Mouse (Mus musculus): ENCODE measurements around the gene Pitx2. TPM values are rescaled to one million over a fixed set of nuclear protein-coding genes. Genes with fewer than 3 reads are reported as not detected.
A peak's percentile ranks its signal among the peaks of the same experiment; 100 is the strongest.

Gene Pitx2
- polyA plus RNA-seq, 2 experiments = 11.9 to 13.3 TPM

GRCm38 (mm10) chr3:129238010-129238409, 38.3 kb downstream of the Pitx2 start:
- Histone ChIP-seq H3K9ac (ENCODE audit: low read depth, low read length, severe bottlenecking) (no peak overlapping the region), H3K27me3 (ENCODE audit: control insufficient read depth, insufficient read depth, low read length) (no peaks in the 10 kb centered on the region), H3K9me3 (ENCODE audit: control insufficient read depth, low read length) (no peaks in the 10 kb centered on the region), H3K4me1 (ENCODE audit: control insufficient read depth, insufficient read depth, low read length) (no peaks in the 10 kb centered on the region), H3K4me2 (replicated peaks; ENCODE audit: low read depth, low read length, severe bottlenecking) (no peak overlapping the region), H3K36me3 (ENCODE audit: control insufficient read depth, insufficient read depth, low read length) (no peaks in the 10 kb centered on the region), H3K27ac (replicated peaks; ENCODE audit: low read depth, low read length) (no peak overlapping the region), H3K4me3 (replicated peaks; ENCODE audit: low read length) (no peak overlapping the region)
- no peak for TF ChIP-seq POLR2A (IDR thresholded peaks at IDR 0.05; ENCODE audit: borderline replicate concordance, extremely low read depth, insufficient read depth, insufficient read length)
- ATAC-seq (ENCODE audit: low FRiP score, low read depth) (no peak), DNase-seq (ENCODE audit: low spot score) (no peak)
- 76% methylated on average over 1 of the region's 1 CpGs for WGBS

GRCm38 (mm10) chr3:129238664-129239258, 39.1 kb downstream of the Pitx2 start:
- Histone ChIP-seq H3K27me3 (ENCODE audit: control insufficient read depth, insufficient read depth, low read length) (no peaks in the 10 kb centered on the region), H3K36me3 (ENCODE audit: control insufficient read depth, insufficient read depth, low read length) (no peaks in the 10 kb centered on the region), H3K4me3 (replicated peaks; ENCODE audit: low read length) (no peak overlapping the region), H3K4me1 (ENCODE audit: control insufficient read depth, insufficient read depth, low read length) (no peaks in the 10 kb centered on the region), H3K9me3 (ENCODE audit: control insufficient read depth, low read length) (no peaks in the 10 kb centered on the region), H3K4me2 (replicated peaks; ENCODE audit: low read depth, low read length, severe bottlenecking) (no peak overlapping the region), H3K27ac (replicated peaks; ENCODE audit: low read depth, low read length) (no peak overlapping the region), H3K9ac (ENCODE audit: low read depth, low read length, severe bottlenecking) (no peak overlapping the region)
- 41% methylated on average over 13 of the region's 13 CpGs for WGBS
- ATAC-seq (ENCODE audit: low FRiP score, low read depth) (no peak), DNase-seq (ENCODE audit: low spot score) (no peak)
- TF ChIP-seq POLR2A (IDR thresholded peaks at IDR 0.05; ENCODE audit: borderline replicate concordance, extremely low read depth, insufficient read depth, insufficient read length) = no peak

- Histone ChIP-seq H3K9ac (ENCODE audit: low read depth, low read length, severe bottlenecking) (no peak overlapping the region), H3K27me3 (ENCODE audit: control insufficient read depth, insufficient read depth, low read length) (no peaks in the 10 kb centered on the region), H3K27ac (replicated peaks; ENCODE audit: low read depth, low read length) (no peak overlapping the region), H3K4me2 (replicated peaks; ENCODE audit: low read depth, low read length, severe bottlenecking) (no peak overlapping the region), H3K4me1 (ENCODE audit: control insufficient read depth, insufficient read depth, low read length) (no peaks in the 10 kb centered on the region), H3K9me3 (ENCODE audit: control insufficient read depth, low read length) (no peaks in the 10 kb centered on the region), H3K4me3 (replicated peaks; ENCODE audit: low read length) (no peak overlapping the region), H3K36me3 (ENCODE audit: control insufficient read depth, insufficient read depth, low read length) (no peaks in the 10 kb centered on the region)
- no peak for ATAC-seq (ENCODE audit: low FRiP score, low read depth)
- DNase-seq (ENCODE audit: low spot score) = no peak
- no peak for TF ChIP-seq POLR2A (IDR thresholded peaks at IDR 0.05; ENCODE audit: borderline replicate concordance, extremely low read depth, insufficient read depth, insufficient read length)
- WGBS = 87% methylated on average over 9 of the region's 9 CpGs
Measured at GRCm38 (mm10) chr3:129250997-129251396, 51.3 kb downstream of the Pitx2 start.

- Histone ChIP-seq H3K4me2 (replicated peaks; ENCODE audit: low read depth, low read length, severe bottlenecking) (no peak overlapping the region), H3K27me3 (ENCODE audit: control insufficient read depth, insufficient read depth, low read length) (0 out of 2 replicates have a peak, but pooled peaks cover 4% of the 10 kb centered on the region), H3K9ac (ENCODE audit: low read depth, low read length, severe bottlenecking) (no peak overlapping the region), H3K27ac (replicated peaks; ENCODE audit: low read depth, low read length) (no peak overlapping the region), H3K9me3 (ENCODE audit: control insufficient read depth, low read length) (no peaks in the 10 kb centered on the region), H3K4me3 (replicated peaks; ENCODE audit: low read length) (no peak overlapping the region), H3K4me1 (ENCODE audit: control insufficient read depth, insufficient read depth, low read length) (no peaks in the 10 kb centered on the region), H3K36me3 (ENCODE audit: control insufficient read depth, insufficient read depth, low read length) (no peaks in the 10 kb centered on the region)
- 46% methylated on average over 10 of the region's 10 CpGs for WGBS
- TF ChIP-seq POLR2A (IDR thresholded peaks at IDR 0.05; ENCODE audit: borderline replicate concordance, extremely low read depth, insufficient read depth, insufficient read length) = no peak
- DNase-seq (ENCODE audit: low spot score) = no peak
- ATAC-seq (ENCODE audit: low FRiP score, low read depth) = no peak
Measured at GRCm38 (mm10) chr3:129254246-129254645, 54.6 kb downstream of the Pitx2 start.

GRCm38 (mm10) chr3:129256283-129256682, 56.6 kb downstream of the Pitx2 start:
- ATAC-seq (ENCODE audit: low FRiP score, low read depth) = no peak
- 53% methylated on average over 19 of the region's 19 CpGs for WGBS
- H3K27ac ChIP-seq (replicated peaks; ENCODE audit: low read depth, low read length) = no peak overlapping the region
- 0 out of 2 replicates have a peak overlapping the region, but pooled peaks have one; percentile 28 for H3K9ac ChIP-seq (ENCODE audit: low read depth, low read length, severe bottlenecking)
- H3K4me3 ChIP-seq (replicated peaks; ENCODE audit: low read length) = peak overlapping the region; percentile 13; the same call in 1 of the 2 replicates
- H3K4me1 ChIP-seq (ENCODE audit: control insufficient read depth, insufficient read depth, low read length) = no peaks in the 10 kb centered on the region
- no peaks in the 10 kb centered on the region for H3K36me3 ChIP-seq (ENCODE audit: control insufficient read depth, insufficient read depth, low read length)
- peak overlapping the region; percentile 34 for H3K4me2 ChIP-seq (replicated peaks; ENCODE audit: low read depth, low read length, severe bottlenecking)
- no peak for TF ChIP-seq POLR2A (IDR thresholded peaks at IDR 0.05; ENCODE audit: borderline replicate concordance, extremely low read depth, insufficient read depth, insufficient read length)
- DNase-seq (ENCODE audit: low spot score) = no peak
- H3K9me3 ChIP-seq (ENCODE audit: control insufficient read depth, low read length) = no peaks in the 10 kb centered on the region
- 0 out of 2 replicates have a peak, but pooled peaks cover 4% of the 10 kb centered on the region for H3K27me3 ChIP-seq (ENCODE audit: control insufficient read depth, insufficient read depth, low read length)

All from limb, embryonic 14.5 days (tissue).